13 mouse cellular contexts compared by ENCODE assay signal in genomic region chr11:23079936-23080794, GRCm38 (mm10).
A peak's percentile ranks its signal among the peaks of the same experiment; 100 is the strongest.
DNase-seq lines count a peak whose midpoint lies in the region; ATAC-seq and TF ChIP-seq lines count a peak whose summit lies in the region.
"Had no signal": no experiment of that assay in that cellular context is flagged by ENCODE, and none has a peak within 500 bp of the region (broad histone marks: within the 10 kb centered on the region; RNA-seq: fewer than 3 reads in every experiment).

No protein-coding gene starts in this region.

- no peak overlapping the region for H3K27ac ChIP-seq in heart, postnatal 0 days (ENCODE audit: low read depth)
- no peak overlapping the region; the same call in 1 of the 2 replicates for H3K27ac ChIP-seq in heart, embryonic 12.5 days (ENCODE audit: poor library complexity, severe bottlenecking)
- H3K27ac ChIP-seq in lung, embryonic 14.5 days (ENCODE audit: low read depth): no peak overlapping the region
- H3K27ac ChIP-seq in ES-E14 (ENCODE audit: insufficient read depth, low read depth, low read length, poor library complexity, severe bottlenecking): peak overlapping the region; percentile 92
- H3K27ac ChIP-seq in embryonic fibroblast, embryonic 13.5 days (ENCODE audit: insufficient read depth, low read length): peak overlapping the region; percentile 18
- H3K27ac ChIP-seq: hindbrain, embryonic 14.5 days; limb, embryonic 15.5 days had no signal

- no peaks in the 10 kb centered on the region for H3K27me3 ChIP-seq in heart, postnatal 0 days (ENCODE audit: control insufficient read depth, insufficient read depth, low read length)
- no peaks in the 10 kb centered on the region for H3K27me3 ChIP-seq in heart, embryonic 12.5 days (replicated peaks)
- H3K27me3 ChIP-seq in lung, embryonic 14.5 days (ENCODE audit: insufficient read depth, low read length): no peaks in the 10 kb centered on the region
- H3K27me3 ChIP-seq: limb, embryonic 15.5 days had no signal

- WGBS in heart, postnatal 0 days: 67% methylated on average over 3 of the region's 3 CpGs
- WGBS in heart, embryonic 12.5 days: 72% methylated on average over 3 of the region's 3 CpGs
- WGBS in lung, embryonic 14.5 days: 73% methylated on average over 3 of the region's 3 CpGs
- 83% methylated on average over 3 of the region's 3 CpGs for WGBS in lung, adult 2 months

- TF ChIP-seq POLR2A in lung, adult 2 months (IDR thresholded peaks at IDR 0.05; ENCODE audit: borderline replicate concordance, extremely low read depth, low read depth, low read length): no peak
- TF ChIP-seq POLR2A in embryonic fibroblast, embryonic 13.5 days (IDR thresholded peaks at IDR 0.05; ENCODE audit: low read depth, low read length): no peak

- H3K9me3 ChIP-seq in heart, postnatal 0 days (replicated peaks; ENCODE audit: control insufficient read depth, low read length): no peaks in the 10 kb centered on the region
- no peaks in the 10 kb centered on the region for H3K9me3 ChIP-seq in heart, embryonic 12.5 days (replicated peaks)
- H3K9me3 ChIP-seq in lung, embryonic 14.5 days (ENCODE audit: low read depth, low read length): no peaks in the 10 kb centered on the region
- H3K9me3 ChIP-seq in ES-E14 (ENCODE audit: control insufficient read depth, insufficient read depth, low read depth, low read length): no peaks in the 10 kb centered on the region
- H3K9me3 ChIP-seq: limb, embryonic 15.5 days had no signal

- no peaks in the 10 kb centered on the region for H3K36me3 ChIP-seq in heart, postnatal 0 days (replicated peaks; ENCODE audit: control insufficient read depth, insufficient read depth, low read length)
- H3K36me3 ChIP-seq in heart, embryonic 12.5 days: no peaks in the 10 kb centered on the region
- no peaks in the 10 kb centered on the region for H3K36me3 ChIP-seq in lung, embryonic 14.5 days (ENCODE audit: insufficient read depth)
- H3K36me3 ChIP-seq in ES-E14 (ENCODE audit: control insufficient read depth, insufficient read depth, low read length, poor library complexity, severe bottlenecking): no peaks in the 10 kb centered on the region
- H3K36me3 ChIP-seq: limb, embryonic 15.5 days had no signal

- H3K9ac ChIP-seq in heart, postnatal 0 days (replicated peaks; ENCODE audit: low read depth, low read length): no peak overlapping the region
- H3K9ac ChIP-seq in heart, embryonic 12.5 days: no peak overlapping the region
- no peak overlapping the region for H3K9ac ChIP-seq in lung, embryonic 14.5 days
- H3K9ac ChIP-seq in ES-E14 (ENCODE audit: insufficient read depth, low read depth, low read length, poor library complexity, severe bottlenecking): peak overlapping the region; percentile 38
- H3K9ac ChIP-seq: hindbrain, embryonic 14.5 days; limb, embryonic 15.5 days had no signal

- 0 out of 2 replicates have a peak, but pooled peaks have one; percentile 14 for ATAC-seq in heart, postnatal 0 days (ENCODE audit: insufficient read depth, low read depth)
- ATAC-seq in heart, embryonic 12.5 days (ENCODE audit: insufficient number of reproducible peaks, low FRiP score): no peak
- ATAC-seq in lung, embryonic 14.5 days (ENCODE audit: insufficient read depth): peak; percentile 35; the same call in 1 of the 2 replicates

- no peak for TF ChIP-seq CTCF in heart, postnatal 0 days (IDR thresholded peaks at IDR 0.05; ENCODE audit: low read depth)
- no peak for TF ChIP-seq CTCF in lung, embryonic 14.5 days (IDR thresholded peaks at IDR 0.05; ENCODE audit: low read depth)
- no peak for TF ChIP-seq CTCF in lung, adult 2 months (IDR thresholded peaks at IDR 0.05; ENCODE audit: insufficient read depth, low read length)
- no peak for TF ChIP-seq CTCF in embryonic fibroblast, embryonic 13.5 days (IDR thresholded peaks at IDR 0.05; ENCODE audit: borderline replicate concordance, insufficient read depth, low read length)

- no peak overlapping the region for H3K4me3 ChIP-seq in heart, postnatal 0 days (ENCODE audit: low read depth, low read length)
- H3K4me3 ChIP-seq in heart, embryonic 12.5 days: no peak overlapping the region
- no peak overlapping the region for H3K4me3 ChIP-seq in lung, embryonic 14.5 days (ENCODE audit: low read depth, low read length)
- H3K4me3 ChIP-seq in lung, adult 2 months (replicated peaks; ENCODE audit: extremely low read depth, low read depth, low read length): no peak overlapping the region
- H3K4me3 ChIP-seq in ES-E14 (ENCODE audit: insufficient read depth in 1 of 2, low read depth in 1 of 2, low read length in 2 of 2, poor library complexity in 1 of 2, severe bottlenecking in 1 of 2): no peak overlapping the region; a peak in 1 of 4 replicates
- no peak overlapping the region for H3K4me3 ChIP-seq in embryonic fibroblast, embryonic 13.5 days (ENCODE audit: insufficient read depth, low read length)
- H3K4me3 ChIP-seq: limb, embryonic 15.5 days had no signal

- no peak for TF ChIP-seq EP300 in heart, postnatal 0 days (IDR thresholded peaks at IDR 0.05; ENCODE audit: low read depth)

- in situ Hi-C loops in ES-E14 (cut with MboI; ENCODE audit: low sequenced_read_pairs in 2 of 2, unreplicated experiment in 2 of 2): no loop called here

- DNase-seq in heart, postnatal 0 days (ENCODE audit: low spot score): peak; percentile 15
- DNase-seq in lung, embryonic 14.5 days: peak; percentile 73
- no peak for DNase-seq in lung, adult 2 months
- no peak for DNase-seq in ES-E14 (ENCODE audit: low read depth, low spot score)
- no peak for DNase-seq in T-cell, adult 2 months (ENCODE audit: low spot score)
- no peak for DNase-seq in cerebellum, adult 8-10 months
- DNase-seq: cerebellum, postnatal 14 days; gastrocnemius, postnatal 25 days; thymus, postnatal 36 days had no signal

- H3K4me1 ChIP-seq in heart, postnatal 0 days (ENCODE audit: control insufficient read depth, insufficient read depth): no peaks in the 10 kb centered on the region
- H3K4me1 ChIP-seq in heart, embryonic 12.5 days (replicated peaks): 0 out of 2 replicates have a peak, but pooled peaks cover 6% of the 10 kb centered on the region
- no peaks in the 10 kb centered on the region for H3K4me1 ChIP-seq in lung, embryonic 14.5 days (ENCODE audit: insufficient read depth)
- no peaks in the 10 kb centered on the region for H3K4me1 ChIP-seq in lung, adult 2 months (ENCODE audit: control insufficient read depth, insufficient read depth, low read length)
- H3K4me1 ChIP-seq in ES-E14 (ENCODE audit: control insufficient read depth in 2 of 2, insufficient read depth in 2 of 2, low read length in 2 of 2, poor library complexity in 1 of 2): peaks cover 2 to 19% of the 10 kb centered on the region in 2 experiments
- no peaks in the 10 kb centered on the region for H3K4me1 ChIP-seq in embryonic fibroblast, embryonic 13.5 days (ENCODE audit: control insufficient read depth, insufficient read depth, low read length)
- H3K4me1 ChIP-seq: limb, embryonic 15.5 days had no signal

- no peak overlapping the region for H3K4me2 ChIP-seq in heart, postnatal 0 days (ENCODE audit: low read depth, low read length)
- H3K4me2 ChIP-seq in heart, embryonic 12.5 days: no peak overlapping the region
- H3K4me2 ChIP-seq in lung, embryonic 14.5 days: no peak overlapping the region
- H3K4me2 ChIP-seq: hindbrain, embryonic 14.5 days; limb, embryonic 15.5 days had no signal

TF ChIP-seq in ES-E14, 5 proteins besides CTCF, POLR2A, EP300 and RAD21:
- no peak for TF ChIP-seq ZC3H11A (IDR thresholded peaks at IDR 0.05; ENCODE audit: borderline replicate concordance, low read depth, low read length)
- no peak for TF ChIP-seq CHD2 (IDR thresholded peaks at IDR 0.05; ENCODE audit: low read depth, low read length)
- no peak for TF ChIP-seq HCFC1 (IDR thresholded peaks at IDR 0.05; ENCODE audit: borderline replicate concordance, insufficient read depth, low read length)
- no peak for TF ChIP-seq ZNF384 (IDR thresholded peaks at IDR 0.05; ENCODE audit: low read depth, low read length)
- no peak for TF ChIP-seq MAFK (IDR thresholded peaks at IDR 0.05; ENCODE audit: insufficient read depth, low read depth, low read length)

Comparison
In these comparisons a context has a peak if more than half of its experiments do, and no peak if none do; other contexts are left out.
1. DNase-seq: peak in heart, postnatal 0 days (single experiment) and lung, embryonic 14.5 days (single experiment); none in lung, adult 2 months (single experiment), ES-E14 (single experiment), T-cell, adult 2 months (single experiment) and cerebellum, adult 8-10 months (single experiment).
2. H3K27ac ChIP-seq: peak in ES-E14 (single experiment) and embryonic fibroblast, embryonic 13.5 days (single experiment); none in heart, postnatal 0 days (single experiment), heart, embryonic 12.5 days (single experiment) and lung, embryonic 14.5 days (single experiment).